Mouse (Mus musculus) liver, adult 2 months (tissue): Measurements from ENCODE around the gene G3bp2.

ENCODE experiments used
- CTCF ChIP-seq: fragments of 200-500 bp; IDR thresholded peaks from 2 replicates; pipeline ENCODE4 v1.5.1; 2011; ENCODE audit warnings: low read depth, low read length, control low read depth
- POLR2A ChIP-seq: fragments of 200-500 bp; IDR thresholded peaks from 2 replicates; pipeline ENCODE4 v1.6.1; 2011; ENCODE audit warnings: low read length, control low read depth; ENCODE audit not compliant: insufficient read depth; ENCODE audit errors: extremely low read depth

- TF ChIP-seq POLR2A (no peak), CTCF (peak; percentile 15; the same call in 1 of the 2 replicates)
These were observed 46.6 kb upstream of the G3bp2 start for GRCm38 (mm10) chr5:92130040-92130682.
